Mouse (Mus musculus) testis, postnatal 14 days (tissue): ENCODE data around the gene Fancc.
A peak's percentile ranks its signal among the peaks of the same experiment; 100 is the strongest.

ENCODE experiments used
- DNase-seq: peaks from one replicate; pipeline ENCODE4 v3.0.0; 2021; ENCODE audit warnings: low spot score

Fancc gene

DNA sequence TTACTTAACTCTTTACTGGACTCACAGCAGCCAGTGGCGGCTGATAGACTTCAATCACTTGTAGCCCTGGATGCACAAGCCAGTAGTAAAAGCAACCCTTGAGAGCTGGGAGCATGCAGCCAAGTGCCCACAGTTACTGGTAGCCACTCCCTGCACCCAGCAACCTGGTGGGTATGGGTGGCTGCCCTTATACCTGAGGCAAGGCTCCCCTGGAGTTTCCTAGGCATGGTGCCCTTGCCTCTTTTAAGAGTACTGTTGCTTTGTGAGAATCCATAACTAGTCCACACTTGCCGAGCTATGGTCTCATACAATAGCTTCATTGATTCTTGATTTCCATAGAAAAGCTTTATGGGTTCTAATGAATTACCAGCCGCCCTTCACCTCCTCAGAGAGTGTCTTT lies 252.7 kb downstream of the Fancc start:
- DNase-seq: no peak

DNA sequence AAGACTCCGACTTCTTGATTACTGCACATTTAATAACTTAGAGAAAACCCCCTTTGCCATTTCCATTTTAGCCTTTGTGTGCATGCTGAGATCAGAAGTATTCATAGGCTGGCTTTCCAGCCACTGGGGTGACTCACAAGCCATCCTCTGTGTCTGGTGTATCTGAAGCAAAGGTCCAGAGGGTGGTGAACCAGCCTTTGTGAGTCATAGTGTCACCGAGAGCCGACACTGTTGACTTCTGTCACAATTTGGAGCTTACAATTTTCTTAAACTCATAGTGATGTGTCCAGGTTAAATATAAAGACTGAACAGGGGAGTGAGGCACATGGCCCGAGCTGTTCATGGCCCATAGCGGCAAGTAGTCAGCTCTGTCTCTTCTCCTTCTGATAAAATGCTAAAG lies 253.5 kb downstream of the Fancc start:
- no peak for DNase-seq

DNA sequence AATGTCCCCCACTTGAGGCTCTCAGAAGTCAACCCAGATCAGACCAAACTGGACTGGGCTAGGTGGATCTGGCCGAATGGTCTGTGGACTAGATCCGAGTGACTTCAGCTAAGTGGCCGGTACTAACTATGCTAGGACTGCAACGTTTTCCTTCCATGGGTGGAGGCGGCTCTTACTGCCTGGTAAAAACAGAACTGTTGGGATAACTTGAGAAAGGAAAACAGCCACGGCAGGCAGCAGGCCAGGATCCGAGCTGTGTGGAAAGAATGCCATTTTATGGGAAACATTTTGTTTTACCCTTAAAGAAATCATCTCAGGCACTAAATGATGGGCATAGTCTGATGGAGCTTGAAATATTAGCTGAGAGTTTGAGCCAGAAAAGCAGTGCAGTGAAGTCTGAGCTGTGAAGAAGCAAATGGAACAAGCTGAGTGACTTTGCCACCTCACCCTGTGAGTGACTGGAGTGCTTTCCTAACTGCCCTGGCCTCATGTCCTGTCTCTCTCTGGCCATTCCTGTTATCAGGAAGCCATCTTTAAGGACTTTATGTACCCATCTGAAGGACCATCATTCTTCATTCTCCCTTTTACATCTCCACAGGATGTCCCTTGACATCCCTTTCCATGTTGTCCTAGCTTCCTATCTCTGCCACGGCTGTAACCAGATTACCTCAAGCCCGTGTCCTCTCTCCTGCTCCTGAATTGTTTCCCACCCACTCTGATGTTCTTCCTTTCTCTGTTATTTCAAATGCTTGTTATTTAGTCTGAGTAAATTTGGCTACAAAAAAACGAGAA lies 254.5 kb downstream of the Fancc start:
- DNase-seq: no peak

DNA sequence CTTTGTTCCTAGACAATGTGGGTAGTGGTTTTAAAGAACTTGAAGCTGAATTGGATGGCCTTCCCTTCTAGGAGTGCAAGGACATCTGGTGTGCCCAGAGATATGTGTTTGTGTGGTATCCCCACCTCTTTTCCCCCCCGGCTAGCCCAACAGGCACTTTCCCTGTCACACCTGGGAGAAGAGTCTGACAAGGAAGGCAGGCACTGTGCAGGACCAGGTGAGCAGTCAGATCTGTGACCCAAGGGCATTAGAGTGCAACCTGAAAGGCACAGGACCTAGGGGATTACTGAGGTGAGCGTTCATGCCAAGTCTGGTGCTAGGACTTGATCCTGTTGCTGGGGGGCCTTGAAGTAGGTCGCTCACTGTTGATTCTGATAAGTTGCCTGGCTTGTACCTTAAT lies 255.4 kb downstream of the Fancc start:
- DNase-seq: no peak

DNA sequence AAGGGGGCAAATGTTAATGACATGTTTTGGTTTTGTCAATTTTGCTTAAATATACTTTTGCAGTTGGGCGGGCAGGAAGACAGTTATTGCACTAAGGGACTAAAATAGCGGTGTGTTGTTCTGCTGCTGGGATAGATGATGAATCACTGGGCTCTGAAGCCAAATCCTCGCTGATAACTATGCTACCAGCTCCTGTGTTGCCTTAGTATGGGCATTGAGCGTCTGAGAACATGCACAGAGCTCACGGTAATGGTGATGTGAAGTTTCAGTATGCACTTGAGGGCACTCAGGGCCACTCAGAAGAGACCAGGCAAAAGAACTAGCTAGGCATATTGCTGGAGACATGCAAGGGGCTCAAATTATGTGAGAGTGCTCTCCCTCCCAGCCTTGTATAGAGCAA lies 256.2 kb downstream of the Fancc start:
- no peak for DNase-seq

DNA sequence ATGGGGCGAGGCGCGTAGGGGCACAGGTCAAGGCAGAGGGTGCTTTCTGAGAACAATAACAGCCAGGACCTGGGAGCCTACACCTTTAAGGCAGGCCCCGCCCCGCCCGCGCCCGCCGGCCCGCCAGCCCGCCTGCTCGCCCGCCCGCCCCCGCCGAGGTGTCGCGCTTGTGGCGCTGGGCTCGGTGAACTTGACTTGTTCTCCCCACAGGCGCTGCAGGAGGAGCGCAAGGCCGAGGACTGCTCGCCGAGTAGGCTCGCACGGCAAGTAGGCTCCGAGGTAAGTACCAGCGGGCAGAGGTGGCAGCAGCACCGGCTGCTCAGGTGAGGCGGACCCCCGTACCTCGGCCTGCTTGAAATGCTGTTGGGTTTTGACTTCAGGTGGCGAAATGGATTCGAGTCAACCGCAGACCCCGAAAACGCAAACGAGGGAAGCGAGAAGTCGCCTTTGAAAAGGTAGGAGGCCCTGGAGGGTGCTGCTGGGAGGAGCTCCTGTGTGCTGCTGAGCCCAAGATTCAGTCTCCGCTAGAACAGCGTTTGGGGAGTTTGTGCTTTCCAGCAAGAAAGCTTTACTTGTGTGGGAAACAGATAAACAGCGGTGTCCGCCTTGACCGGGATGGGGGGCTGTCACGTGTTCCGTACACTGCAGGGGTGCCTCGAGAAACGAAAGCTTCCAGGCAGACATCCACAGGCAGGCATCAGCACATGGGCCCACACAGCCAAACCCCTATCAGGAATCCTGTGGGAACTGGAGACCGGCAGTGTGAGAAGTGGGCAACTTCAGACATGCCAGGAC lies 257.0 kb downstream of the Fancc start:
- DNase-seq: peak; percentile 71

DNA sequence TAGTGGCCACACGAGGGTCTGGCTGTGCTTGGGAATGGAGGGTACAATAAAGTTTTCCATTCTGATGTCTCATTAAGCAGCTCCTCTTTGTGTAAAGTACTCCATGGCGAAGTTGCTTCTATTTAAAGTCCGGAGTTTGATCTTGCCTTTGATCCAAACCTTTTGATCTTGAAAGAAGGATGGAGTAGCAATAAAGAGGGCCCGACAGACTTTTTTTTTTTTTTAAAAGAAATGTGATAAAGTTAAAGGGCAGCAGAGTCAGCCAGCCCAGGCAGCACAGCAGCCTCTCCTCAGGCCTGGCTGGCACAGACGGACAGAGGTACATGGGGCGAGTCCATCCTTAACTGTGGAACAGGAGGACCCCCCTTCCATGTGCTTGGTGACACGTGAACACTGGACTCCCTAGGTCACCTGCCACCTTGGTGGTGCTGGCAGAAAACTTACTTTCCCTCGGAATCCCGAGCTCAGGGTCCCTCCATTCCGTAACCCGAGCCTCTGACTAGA lies 257.7 kb downstream of the Fancc start:
- DNase-seq: no peak

DNA sequence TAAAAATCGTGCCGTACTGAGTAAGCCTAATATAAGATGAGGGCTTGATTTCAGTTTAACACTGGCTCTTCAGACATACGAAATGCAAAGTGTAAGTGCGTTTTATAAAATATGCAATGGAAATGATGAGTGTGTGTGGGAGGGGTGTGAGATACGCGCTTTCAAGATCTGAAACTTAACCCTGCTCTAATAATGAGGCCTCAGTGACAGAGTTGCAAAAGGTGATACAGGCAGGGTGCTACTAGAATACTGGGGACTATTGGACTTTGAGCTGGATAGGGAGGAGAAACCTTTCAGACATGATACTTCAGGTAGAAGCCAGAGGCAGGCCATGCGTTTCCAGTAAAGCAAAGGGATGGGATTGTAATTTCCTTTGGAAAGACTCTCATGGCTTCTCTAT lies 259.0 kb downstream of the Fancc start:
- no peak for DNase-seq

DNA sequence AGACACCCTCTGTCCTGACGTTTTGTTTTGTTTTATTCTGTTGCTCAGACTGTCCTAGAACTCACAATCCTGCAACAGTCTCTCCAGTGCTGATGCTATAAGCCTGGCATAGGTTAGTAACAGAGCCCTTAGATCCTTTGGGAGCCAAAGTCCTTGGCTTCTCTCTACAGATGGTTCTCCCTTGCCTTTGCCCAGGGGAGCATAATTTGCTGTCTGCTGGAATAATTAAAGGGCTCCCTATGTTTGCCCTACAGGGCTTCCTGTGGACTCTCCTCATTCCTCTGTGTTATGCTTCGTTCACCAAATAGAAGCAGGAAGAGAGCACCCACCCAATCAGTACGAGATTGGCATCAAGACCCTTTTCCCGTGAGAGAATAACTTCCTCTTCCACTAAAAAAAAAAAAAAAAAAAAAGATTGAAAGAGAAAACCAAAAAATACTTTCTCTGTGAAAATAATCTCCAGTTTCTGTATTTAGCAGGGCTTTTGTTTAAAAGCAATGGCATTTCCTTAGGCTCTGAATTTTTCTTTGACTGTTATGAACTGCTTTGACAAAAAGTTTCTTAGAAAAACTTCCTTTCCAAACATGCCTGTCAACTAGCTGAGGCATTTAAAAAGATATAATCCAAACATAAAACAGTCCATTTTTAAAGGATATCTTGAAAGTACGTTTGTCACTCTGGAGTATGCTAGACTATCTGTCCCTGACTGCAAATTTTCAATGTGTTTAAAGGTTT lies 260.8 kb downstream of the Fancc start:
- no peak for DNase-seq

DNA sequence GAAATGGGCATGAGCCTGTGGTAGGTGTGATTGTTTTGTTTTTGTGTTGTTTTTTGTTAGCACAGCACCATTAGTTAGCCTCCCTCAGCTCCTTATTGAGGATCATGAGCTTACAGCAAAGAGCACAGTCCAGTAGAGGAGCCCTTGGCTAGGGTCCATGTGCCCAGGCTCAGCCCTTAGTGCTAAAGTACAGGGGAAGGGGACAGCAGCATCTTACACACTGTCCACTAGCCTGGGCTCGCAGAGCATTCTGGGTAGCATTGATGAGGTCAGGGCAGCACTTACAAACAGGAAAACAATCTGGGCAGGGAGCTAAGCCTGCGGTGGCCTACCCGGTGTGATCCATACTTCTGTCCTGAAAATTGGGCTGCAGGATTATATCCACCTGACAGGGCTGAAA lies 261.5 kb downstream of the Fancc start:
- DNase-seq: no peak
